Mouse (Mus musculus): Measurements from ENCODE around the gene Ism2.

GRCm38 (mm10) chr12:87267682-87268081, 31.8 kb downstream of the Ism2 start:
- TF ChIP-seq EP300 (optimal IDR thresholded peaks at IDR 0.05): no peak
- TF ChIP-seq CTCF (IDR thresholded peaks at IDR 0.05; ENCODE audit: low read depth): peak; percentile 73
